Mouse (Mus musculus): ENCODE data around the gene Slc17a1. TPM values are rescaled to one million over a fixed set of nuclear protein-coding genes. Genes with fewer than 3 reads are reported as not detected.

The Slc17a1 gene
- total and polyA plus RNA-seq, 2 experiments = 13.3 to 14.5 TPM

GRCm38 (mm10) chr13:23873141-23873540 is 5.6 kb downstream of the Slc17a1 start:
- peaks cover 15% of the 10 kb centered on the region for H3K4me1 ChIP-seq (ENCODE audit: control insufficient read depth, insufficient read depth, low read length)
- no peak for DNase-seq (ENCODE audit: extremely low read depth, low read depth, low spot score)
- peaks cover 15% of the 10 kb centered on the region for H3K36me3 ChIP-seq (ENCODE audit: control insufficient read depth, insufficient read depth, low read length)
- TF ChIP-seq POLR2A (IDR thresholded peaks at IDR 0.05; ENCODE audit: extremely low read depth, insufficient read depth, low read length) (no peak), CTCF (IDR thresholded peaks at IDR 0.05; ENCODE audit: low read depth, low read length) (no peak)
- no peak overlapping the region for H3K9ac ChIP-seq (ENCODE audit: low read depth, low read length)
- peaks cover 3% of the 10 kb centered on the region; the same call in 1 of the 2 replicates for H3K79me2 ChIP-seq (ENCODE audit: control insufficient read depth, insufficient read depth, low read length)
- 78% methylated on average over 5 of the region's 5 CpGs for WGBS
- no peaks in the 10 kb centered on the region for H3K27me3 ChIP-seq (ENCODE audit: control insufficient read depth, insufficient read depth, low read length)
- H3K27ac ChIP-seq (replicated peaks; ENCODE audit: insufficient read depth, low read depth, low read length) = no peak overlapping the region
- no peak overlapping the region for H3K4me3 ChIP-seq (ENCODE audit: insufficient read depth, low read depth, low read length)

- Histone ChIP-seq H3K36me3 (ENCODE audit: control insufficient read depth, insufficient read depth, low read length) (peaks cover 20% of the 10 kb centered on the region), H3K79me2 (ENCODE audit: control insufficient read depth, insufficient read depth, low read length) (no peaks in the 10 kb centered on the region), H3K27ac (replicated peaks; ENCODE audit: insufficient read depth, low read depth, low read length) (no peak overlapping the region), H3K27me3 (ENCODE audit: control insufficient read depth, insufficient read depth, low read length) (no peaks in the 10 kb centered on the region), H3K9ac (ENCODE audit: low read depth, low read length) (no peak overlapping the region), H3K4me3 (ENCODE audit: insufficient read depth, low read depth, low read length) (no peak overlapping the region), H3K4me1 (ENCODE audit: control insufficient read depth, insufficient read depth, low read length) (no peaks in the 10 kb centered on the region)
- WGBS = 78% methylated on average over 3 of the region's 3 CpGs
- no peak for TF ChIP-seq CTCF (IDR thresholded peaks at IDR 0.05; ENCODE audit: low read depth, low read length)
- no peak for TF ChIP-seq POLR2A (IDR thresholded peaks at IDR 0.05; ENCODE audit: extremely low read depth, insufficient read depth, low read length)
- DNase-seq (ENCODE audit: extremely low read depth, low read depth, low spot score) = no peak
These were observed 11.6 kb downstream of the Slc17a1 start for GRCm38 (mm10) chr13:23879106-23879505.

GRCm38 (mm10) chr13:23879636-23880035 is 12.1 kb downstream of the Slc17a1 start:
- Histone ChIP-seq H3K4me3 (ENCODE audit: insufficient read depth, low read depth, low read length) (no peak overlapping the region), H3K9ac (ENCODE audit: low read depth, low read length) (no peak overlapping the region), H3K27ac (replicated peaks; ENCODE audit: insufficient read depth, low read depth, low read length) (no peak overlapping the region), H3K79me2 (ENCODE audit: control insufficient read depth, insufficient read depth, low read length) (no peaks in the 10 kb centered on the region), H3K36me3 (ENCODE audit: control insufficient read depth, insufficient read depth, low read length) (peaks cover 20% of the 10 kb centered on the region), H3K4me1 (ENCODE audit: control insufficient read depth, insufficient read depth, low read length) (no peaks in the 10 kb centered on the region), H3K27me3 (ENCODE audit: control insufficient read depth, insufficient read depth, low read length) (no peaks in the 10 kb centered on the region)
- DNase-seq (ENCODE audit: extremely low read depth, low read depth, low spot score) = no peak
- 84% methylated on average over 5 of the region's 5 CpGs for WGBS
- TF ChIP-seq POLR2A (IDR thresholded peaks at IDR 0.05; ENCODE audit: extremely low read depth, insufficient read depth, low read length) (no peak), CTCF (IDR thresholded peaks at IDR 0.05; ENCODE audit: low read depth, low read length) (no peak)

GRCm38 (mm10) chr13:23885540-23885939 is 18.0 kb downstream of the Slc17a1 start:
- H3K79me2 ChIP-seq (ENCODE audit: control insufficient read depth, insufficient read depth, low read length) = no peaks in the 10 kb centered on the region
- no peak overlapping the region for H3K4me3 ChIP-seq (ENCODE audit: insufficient read depth, low read depth, low read length)
- H3K36me3 ChIP-seq (ENCODE audit: control insufficient read depth, insufficient read depth, low read length) = peaks cover 6% of the 10 kb centered on the region
- DNase-seq (ENCODE audit: extremely low read depth, low read depth, low spot score) = peak; percentile 50
- no peaks in the 10 kb centered on the region for H3K4me1 ChIP-seq (ENCODE audit: control insufficient read depth, insufficient read depth, low read length)
- no peak overlapping the region for H3K27ac ChIP-seq (replicated peaks; ENCODE audit: insufficient read depth, low read depth, low read length)
- H3K9ac ChIP-seq (ENCODE audit: low read depth, low read length) = no peak overlapping the region
- 37% methylated on average over 2 of the region's 2 CpGs for WGBS
- H3K27me3 ChIP-seq (ENCODE audit: control insufficient read depth, insufficient read depth, low read length) = no peaks in the 10 kb centered on the region
- TF ChIP-seq POLR2A (IDR thresholded peaks at IDR 0.05; ENCODE audit: extremely low read depth, insufficient read depth, low read length) (no peak), CTCF (IDR thresholded peaks at IDR 0.05; ENCODE audit: low read depth, low read length) (peak; percentile 61; the same call in 1 of the 2 replicates)

GRCm38 (mm10) chr13:23887026-23887725 is 19.6 kb downstream of the Slc17a1 start:
- WGBS = 77% methylated on average over 3 of the region's 3 CpGs
- DNase-seq (ENCODE audit: extremely low read depth, low read depth, low spot score) = no peak
- TF ChIP-seq CTCF (IDR thresholded peaks at IDR 0.05; ENCODE audit: low read depth, low read length) (no peak), POLR2A (IDR thresholded peaks at IDR 0.05; ENCODE audit: extremely low read depth, insufficient read depth, low read length) (no peak)
- Histone ChIP-seq H3K79me2 (ENCODE audit: control insufficient read depth, insufficient read depth, low read length) (no peaks in the 10 kb centered on the region), H3K4me3 (ENCODE audit: insufficient read depth, low read depth, low read length) (no peak overlapping the region), H3K27me3 (ENCODE audit: control insufficient read depth, insufficient read depth, low read length) (no peaks in the 10 kb centered on the region), H3K36me3 (ENCODE audit: control insufficient read depth, insufficient read depth, low read length) (peaks cover 4% of the 10 kb centered on the region), H3K9ac (ENCODE audit: low read depth, low read length) (no peak overlapping the region), H3K4me1 (ENCODE audit: control insufficient read depth, insufficient read depth, low read length) (no peaks in the 10 kb centered on the region), H3K27ac (replicated peaks; ENCODE audit: insufficient read depth, low read depth, low read length) (no peak overlapping the region)

GRCm38 (mm10) chr13:23889011-23889605 is 21.6 kb downstream of the Slc17a1 start:
- H3K27ac ChIP-seq (replicated peaks; ENCODE audit: insufficient read depth, low read depth, low read length) = no peak overlapping the region
- TF ChIP-seq CTCF (IDR thresholded peaks at IDR 0.05; ENCODE audit: low read depth, low read length) (no peak), POLR2A (IDR thresholded peaks at IDR 0.05; ENCODE audit: extremely low read depth, insufficient read depth, low read length) (no peak)

More at GRCm38 (mm10) chr13:23889011-23889605, 21.6 kb downstream of the Slc17a1 start:
- Histone ChIP-seq H3K27me3 (ENCODE audit: control insufficient read depth, insufficient read depth, low read length) (no peaks in the 10 kb centered on the region), H3K36me3 (ENCODE audit: control insufficient read depth, insufficient read depth, low read length) (peaks cover 7% of the 10 kb centered on the region), H3K4me3 (ENCODE audit: insufficient read depth, low read depth, low read length) (no peak overlapping the region), H3K79me2 (ENCODE audit: control insufficient read depth, insufficient read depth, low read length) (no peaks in the 10 kb centered on the region), H3K9ac (ENCODE audit: low read depth, low read length) (no peak overlapping the region), H3K4me1 (ENCODE audit: control insufficient read depth, insufficient read depth, low read length) (no peaks in the 10 kb centered on the region)
- 85% methylated on average over 6 of the region's 6 CpGs for WGBS
- DNase-seq (ENCODE audit: extremely low read depth, low read depth, low spot score) = no peak
